Mouse (Mus musculus): ENCODE measurements around the gene Tmem212.

DNA sequence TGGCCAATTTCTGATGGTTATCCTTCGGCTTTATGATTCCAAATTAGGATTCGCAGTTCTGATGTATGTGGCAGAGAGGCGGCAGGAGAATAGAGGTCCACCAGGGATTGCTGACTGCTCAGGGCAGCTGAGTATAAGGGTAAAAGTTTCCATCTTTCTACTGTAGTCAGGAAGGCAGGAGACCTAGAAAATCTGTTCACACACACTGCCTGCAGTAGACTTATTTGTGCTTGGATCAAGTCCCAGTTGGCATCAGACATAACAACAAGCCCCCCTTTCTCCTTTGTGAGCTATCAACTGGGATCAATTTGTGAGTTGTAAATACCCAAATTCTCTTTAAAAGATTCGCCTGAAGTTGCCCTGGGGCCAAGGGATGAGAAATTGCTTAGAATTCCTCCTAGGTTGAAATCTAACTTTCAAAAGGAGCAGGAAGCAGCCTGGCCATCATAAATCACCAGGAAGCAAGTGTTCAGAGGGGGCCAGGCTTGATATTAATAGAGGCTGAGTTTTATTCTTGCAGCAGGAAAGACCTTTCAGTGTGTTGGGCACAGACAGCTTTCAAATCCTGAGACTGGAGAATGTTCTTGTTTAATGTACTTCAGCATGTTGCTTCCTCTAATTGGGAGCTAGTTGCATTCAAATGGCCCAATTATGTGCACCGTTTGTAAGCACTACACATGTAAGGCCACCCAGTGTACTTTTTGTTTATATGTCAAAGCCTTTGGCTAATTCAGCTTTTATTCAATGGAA, 41.6 kb downstream of the Tmem212 start:
- TF ChIP-seq CHD2 (IDR thresholded peaks at IDR 0.05; ENCODE audit: low read depth, low read length) (no peak), HCFC1 (IDR thresholded peaks at IDR 0.05; ENCODE audit: borderline replicate concordance, insufficient read depth, low read length) (no peak), MAFK (IDR thresholded peaks at IDR 0.05; ENCODE audit: insufficient read depth, low read depth, low read length) (no peak)
